ENCODE assay signal across 27 mouse cellular contexts in the genomic region with DNA sequence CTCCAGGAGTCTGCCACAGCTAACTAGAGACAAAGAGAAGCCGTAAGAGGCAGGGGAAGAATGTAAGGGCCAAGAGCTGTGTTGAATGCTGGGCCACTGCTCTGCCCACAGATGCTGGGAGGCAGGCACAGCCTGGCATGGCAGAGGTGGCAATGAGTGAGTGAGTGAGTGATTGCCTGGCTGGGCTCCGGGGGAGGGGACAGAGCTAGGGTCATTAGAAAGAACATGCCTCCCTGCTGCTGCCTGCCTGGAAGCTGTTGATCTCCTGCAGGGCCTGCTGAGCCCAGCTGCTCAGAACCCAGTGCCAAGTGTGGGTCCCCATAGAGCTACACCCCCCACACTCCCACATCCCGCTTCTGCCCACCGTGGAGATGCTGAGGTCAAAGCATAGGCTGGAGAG. TPM values are rescaled to one million over a fixed set of nuclear protein-coding genes. Genes with fewer than 3 reads are reported as not detected.
A peak's percentile ranks its signal among the peaks of the same experiment; 100 is the strongest.
DNase-seq lines count a peak whose midpoint lies in the region; ATAC-seq and TF ChIP-seq lines count a peak whose summit lies in the region.
"Had no signal": no experiment of that assay in that cellular context is flagged by ENCODE, and none has a peak within 500 bp of the region (broad histone marks: within the 10 kb centered on the region; RNA-seq: fewer than 3 reads in every experiment).

No protein-coding gene starts in this region.

- no peak overlapping the region for H3K9ac ChIP-seq in forebrain, postnatal 0 days
- H3K9ac ChIP-seq in forebrain, embryonic 16.5 days (replicated peaks; ENCODE audit: low read depth, low read length), result no peak overlapping the region
- no peak overlapping the region for H3K9ac ChIP-seq in hindbrain, embryonic 14.5 days
- H3K9ac ChIP-seq in intestine, postnatal 0 days (ENCODE audit: low read depth, low read length), result no peak overlapping the region
- H3K9ac ChIP-seq: embryonic facial prominence, embryonic 15.5 days; heart, embryonic 12.5 days; liver, embryonic 15.5 days; lung, embryonic 15.5 days; midbrain, embryonic 15.5 days had no signal

- no peaks in the 10 kb centered on the region for H3K9me3 ChIP-seq in forebrain, postnatal 0 days (ENCODE audit: low read length)
- no peaks in the 10 kb centered on the region for H3K9me3 ChIP-seq in forebrain, embryonic 16.5 days (ENCODE audit: control insufficient read depth, low read length)
- H3K9me3 ChIP-seq in hindbrain, embryonic 14.5 days (ENCODE audit: control insufficient read depth, low read length), result no peaks in the 10 kb centered on the region
- H3K9me3 ChIP-seq in intestine, postnatal 0 days (ENCODE audit: control insufficient read depth), result no peaks in the 10 kb centered on the region
- H3K9me3 ChIP-seq: embryonic facial prominence, embryonic 15.5 days; heart, embryonic 12.5 days; liver, embryonic 15.5 days; lung, embryonic 15.5 days; megakaryocyte, embryonic 14.5 days; midbrain, embryonic 15.5 days had no signal

- no peaks in the 10 kb centered on the region for H3K36me3 ChIP-seq in forebrain, postnatal 0 days (ENCODE audit: insufficient read depth)
- no peaks in the 10 kb centered on the region for H3K36me3 ChIP-seq in forebrain, embryonic 16.5 days (ENCODE audit: control insufficient read depth, insufficient read depth)
- no peaks in the 10 kb centered on the region for H3K36me3 ChIP-seq in hindbrain, embryonic 14.5 days (replicated peaks; ENCODE audit: control insufficient read depth, insufficient read depth)
- H3K36me3 ChIP-seq in intestine, postnatal 0 days (ENCODE audit: control insufficient read depth, insufficient read depth), result no peaks in the 10 kb centered on the region; the same call in 1 of the 2 replicates
- H3K36me3 ChIP-seq: embryonic facial prominence, embryonic 15.5 days; heart, embryonic 12.5 days; liver, embryonic 15.5 days; lung, embryonic 15.5 days; midbrain, embryonic 15.5 days had no signal

- DNase-seq in forebrain, postnatal 0 days, result no peak
- no peak for DNase-seq in layer of hippocampus, adult 2 months (ENCODE audit: low spot score in 2 of 2)
- DNase-seq in layer of hippocampus, adult 18-20 months (ENCODE audit: low spot score in 2 of 2), result no peak
- DNase-seq in hindbrain, embryonic 14.5 days (ENCODE audit: low spot score), result no peak
- no peak for DNase-seq in yolk sac, embryonic 10.5 days (ENCODE audit: low spot score)
- DNase-seq: adrenal gland, postnatal 25 days; cerebellum, adult 11 months; cerebellum, adult 9-11 months; gastrocnemius, postnatal 14 days; heart, adult 18-20 months; heart, postnatal 14 days; kidney, adult 9 months; kidney, postnatal 25 days; layer of hippocampus, adult 9-11 months; liver; lung, postnatal 36 days; thymus, adult 2 months; thymus, postnatal 4 days had no signal

- no peak overlapping the region for H3K4me3 ChIP-seq in forebrain, postnatal 0 days (ENCODE audit: low read depth, low read length)
- H3K4me3 ChIP-seq in forebrain, embryonic 16.5 days (replicated peaks; ENCODE audit: low read length), result no peak overlapping the region
- H3K4me3 ChIP-seq in layer of hippocampus, adult 2 months, result no peak overlapping the region
- H3K4me3 ChIP-seq in hindbrain, embryonic 14.5 days (replicated peaks; ENCODE audit: low read length), result no peak overlapping the region
- H3K4me3 ChIP-seq in intestine, postnatal 0 days (ENCODE audit: low read depth, low read length), result no peak overlapping the region
- H3K4me3 ChIP-seq: embryonic facial prominence, embryonic 15.5 days; heart, embryonic 12.5 days; liver, embryonic 15.5 days; lung, embryonic 15.5 days; megakaryocyte, embryonic 14.5 days; midbrain, embryonic 15.5 days had no signal

- peak; percentile 55; the same call in 1 of the 2 replicates for ATAC-seq in forebrain, postnatal 0 days
- ATAC-seq in forebrain, embryonic 16.5 days, result no peak
- no peak; the same call in 1 of the 2 replicates for ATAC-seq in hindbrain, embryonic 14.5 days (ENCODE audit: low FRiP score)
- ATAC-seq in intestine, postnatal 0 days, result no peak
- ATAC-seq: midbrain, embryonic 15.5 days had no signal

- TF ChIP-seq CTCF in forebrain, postnatal 0 days (IDR thresholded peaks at IDR 0.05; ENCODE audit: low read depth), result no peak
- TF ChIP-seq CTCF in layer of hippocampus, adult 2 months (conservative IDR thresholded peaks at IDR 0.05), result no peak
- TF ChIP-seq CTCF in intestine, postnatal 0 days (IDR thresholded peaks at IDR 0.05; ENCODE audit: low read depth), result no peak

- no peak overlapping the region for H3K4me2 ChIP-seq in forebrain, postnatal 0 days (ENCODE audit: low read depth)
- no peak overlapping the region for H3K4me2 ChIP-seq in forebrain, embryonic 16.5 days (ENCODE audit: low read length)
- no peak overlapping the region for H3K4me2 ChIP-seq in hindbrain, embryonic 14.5 days (replicated peaks)
- no peak overlapping the region for H3K4me2 ChIP-seq in intestine, postnatal 0 days (replicated peaks; ENCODE audit: low read depth)
- H3K4me2 ChIP-seq: embryonic facial prominence, embryonic 15.5 days; heart, embryonic 12.5 days; liver, embryonic 15.5 days; lung, embryonic 15.5 days; midbrain, embryonic 15.5 days had no signal

- no peaks in the 10 kb centered on the region; the same call in 1 of the 2 replicates for H3K27me3 ChIP-seq in forebrain, postnatal 0 days (ENCODE audit: insufficient read depth, low read length)
- no peaks in the 10 kb centered on the region for H3K27me3 ChIP-seq in forebrain, embryonic 16.5 days (replicated peaks; ENCODE audit: control insufficient read depth, insufficient read depth, low read length)
- H3K27me3 ChIP-seq in hindbrain, embryonic 14.5 days (ENCODE audit: control insufficient read depth, insufficient read depth, low read length), result no peaks in the 10 kb centered on the region
- H3K27me3 ChIP-seq in intestine, postnatal 0 days (replicated peaks; ENCODE audit: control insufficient read depth, insufficient read depth, low read length), result no peaks in the 10 kb centered on the region
- H3K27me3 ChIP-seq: midbrain, embryonic 15.5 days had no signal

- WGBS in forebrain, postnatal 0 days, result 22% methylated on average over 4 of the region's 4 CpGs
- 31% methylated on average over 4 of the region's 4 CpGs for WGBS in forebrain, embryonic 16.5 days
- WGBS in hindbrain, embryonic 14.5 days, result 18% methylated on average over 4 of the region's 4 CpGs
- WGBS in intestine, postnatal 0 days, result 51% methylated on average over 4 of the region's 4 CpGs

- H3K27ac ChIP-seq in forebrain, postnatal 0 days (ENCODE audit: low read depth, low read length), result no peak overlapping the region
- H3K27ac ChIP-seq in forebrain, embryonic 16.5 days (ENCODE audit: low read length), result no peak overlapping the region
- H3K27ac ChIP-seq in layer of hippocampus, adult 2 months, result peak overlapping the region; percentile 43; the same call in 1 of the 2 replicates
- H3K27ac ChIP-seq in hindbrain, embryonic 14.5 days, result peak overlapping the region; percentile 34; the same call in 1 of the 2 replicates
- peak overlapping the region; percentile 87 for H3K27ac ChIP-seq in intestine, postnatal 0 days (ENCODE audit: low read depth, low read length)
- H3K27ac ChIP-seq: embryonic facial prominence, embryonic 15.5 days; liver, embryonic 15.5 days; lung, embryonic 15.5 days; midbrain, embryonic 15.5 days; stomach, postnatal 0 days had no signal

- no peaks in the 10 kb centered on the region for H3K4me1 ChIP-seq in forebrain, postnatal 0 days (ENCODE audit: insufficient read depth)
- peaks cover 3% of the 10 kb centered on the region; the same call in 1 of the 2 replicates for H3K4me1 ChIP-seq in forebrain, embryonic 16.5 days (replicated peaks; ENCODE audit: control insufficient read depth, insufficient read depth, low read length)
- no peaks in the 10 kb centered on the region; the same call in 1 of the 2 replicates for H3K4me1 ChIP-seq in hindbrain, embryonic 14.5 days (replicated peaks; ENCODE audit: control insufficient read depth, insufficient read depth, low read length)
- peaks cover 13% of the 10 kb centered on the region; the same call in 1 of the 2 replicates for H3K4me1 ChIP-seq in intestine, postnatal 0 days (replicated peaks; ENCODE audit: control insufficient read depth, insufficient read depth, low read length)
- H3K4me1 ChIP-seq: lung, embryonic 15.5 days had no signal

RNA-seq across cellular contexts. Expression of a gene that starts 7.7 kb away (rescaled TPM):
- total RNA-seq in forebrain, postnatal 0 days (2014; rRNA removed), result 38.8 and 40.1 TPM in 2 replicates
- 6.5 and 6.7 TPM in 2 replicates for polyA plus RNA-seq in forebrain, postnatal 0 days (2015; fragmentation: Nextera tagmentation; extraction: Ambion mirVana)
- polyA plus RNA-seq in forebrain, embryonic 16.5 days (2015; fragmentation: Nextera tagmentation; extraction: Ambion mirVana), result 6.6 and 9.3 TPM in 2 replicates
- 100 to 1,000 TPM; 101 to 105 TPM for total RNA-seq in layer of hippocampus, adult 2 months (2021)
- total RNA-seq in layer of hippocampus, adult 18-20 months (2021), result 100 to 1,000 TPM in 1 of 2 experiments, 10 to 100 TPM in 1; 95.6 to 103 TPM
- polyA plus RNA-seq in hindbrain, embryonic 14.5 days (2014; fragmentation: Nextera tagmentation; extraction: Ambion mirVana), result 11.9 and 12.4 TPM in 2 replicates
- polyA plus RNA-seq in intestine, postnatal 0 days (2015; fragmentation: Nextera tagmentation; extraction: Ambion mirVana), result 19.8 and 20.5 TPM in 2 replicates

RNA-seq across cellular contexts. Expression of a gene that starts 52.9 kb away (rescaled TPM):
- 0.15 TPM in 1 of 2 replicates, not detected in the other for total RNA-seq in forebrain, postnatal 0 days (2014; rRNA removed)
- polyA plus RNA-seq in forebrain, postnatal 0 days (2015; fragmentation: Nextera tagmentation; extraction: Ambion mirVana), result 0.06 and 0.07 TPM in 2 replicates
- polyA plus RNA-seq in forebrain, embryonic 16.5 days (2015; fragmentation: Nextera tagmentation; extraction: Ambion mirVana), result not detected in 2 replicates
- under 1 TPM; 0.13 to 0.47 TPM for total RNA-seq in layer of hippocampus, adult 2 months (2021)
- total RNA-seq in layer of hippocampus, adult 18-20 months (2021), result under 1 TPM; 0.25 to 0.27 TPM
- 0.11 and 0.23 TPM in 2 replicates for polyA plus RNA-seq in hindbrain, embryonic 14.5 days (2014; fragmentation: Nextera tagmentation; extraction: Ambion mirVana)
- 11.1 and 12.2 TPM in 2 replicates for polyA plus RNA-seq in intestine, postnatal 0 days (2015; fragmentation: Nextera tagmentation; extraction: Ambion mirVana)
- total RNA-seq: heart, adult 18-20 months had no signal
- polyA plus RNA-seq: midbrain, embryonic 15.5 days had no signal

RNA-seq across cellular contexts. Expression of a gene that starts 56.2 kb away (rescaled TPM):
- total RNA-seq in forebrain, postnatal 0 days (2014; rRNA removed), result 36.9 and 38.0 TPM in 2 replicates
- polyA plus RNA-seq in forebrain, postnatal 0 days (2015; fragmentation: Nextera tagmentation; extraction: Ambion mirVana), result 50.0 and 52.4 TPM in 2 replicates
- polyA plus RNA-seq in forebrain, embryonic 16.5 days (2015; fragmentation: Nextera tagmentation; extraction: Ambion mirVana), result 94.8 and 98.2 TPM in 2 replicates
- total RNA-seq in layer of hippocampus, adult 2 months (2021), result 10 to 100 TPM; 55.7 to 56.2 TPM
- total RNA-seq in layer of hippocampus, adult 18-20 months (2021), result 10 to 100 TPM; 54.6 to 56.8 TPM
- 54.1 and 63.3 TPM in 2 replicates for polyA plus RNA-seq in hindbrain, embryonic 14.5 days (2014; fragmentation: Nextera tagmentation; extraction: Ambion mirVana)
- 37.3 and 40.7 TPM in 2 replicates for polyA plus RNA-seq in intestine, postnatal 0 days (2015; fragmentation: Nextera tagmentation; extraction: Ambion mirVana)

Comparison
In these comparisons a context has a peak if more than half of its experiments do, and no peak if none do; other contexts are left out.
1. H3K27ac ChIP-seq: peak in layer of hippocampus, adult 2 months (single experiment), hindbrain, embryonic 14.5 days (single experiment) and intestine, postnatal 0 days (single experiment); none in forebrain, postnatal 0 days (single experiment) and forebrain, embryonic 16.5 days (single experiment).